Mouse (Mus musculus) cerebellum, adult 2 months (tissue): ENCODE data around the gene Aph1a. TPM values are rescaled to one million over a fixed set of nuclear protein-coding genes. Genes with fewer than 3 reads are reported as not detected.
"Not testable (repeated sequence)": the region's sequence is repeated elsewhere in the genome, so short reads cannot be mapped to it uniquely, and the experiment has no call there.

Experiments used
- DNase-seq, 2 experiments: peaks; one replicate each; pipeline ENCODE4 v3.0.0; 2021
- H3K27ac ChIP-seq: fragments of 200-500 bp; 2 replicates; pipeline ENCODE4 v1.5.1; 2012; ENCODE audit warnings: low read length, control low read depth, inconsistent platforms; ENCODE audit not compliant: insufficient read depth
- H3K27me3 ChIP-seq: fragments of 200-500 bp; 2 replicates; pipeline ENCODE4 v1.6.1; 2012; ENCODE audit warnings: inconsistent platforms, mild to moderate bottlenecking, low read length, moderate library complexity; ENCODE audit not compliant: control insufficient read depth, insufficient read depth
- H3K4me1 ChIP-seq: fragments of 200-500 bp; 2 replicates; pipeline ENCODE4 v1.6.1; 2011; ENCODE audit warnings: low read length; ENCODE audit not compliant: control insufficient read depth, insufficient read depth
- H3K4me3 ChIP-seq: fragments of 200-500 bp; replicated peaks from 2 replicates; pipeline ENCODE3; 2011; ENCODE audit warnings: mild to moderate bottlenecking, low read depth, low read length, control low read depth; ENCODE audit not compliant: insufficient read depth
- CTCF ChIP-seq: fragments of 200-500 bp; IDR thresholded peaks from 2 replicates; pipeline ENCODE4 v1.5.1; 2011; ENCODE audit warnings: low read depth, mild to moderate bottlenecking, control low read depth, low read length, moderate library complexity, borderline replicate concordance; ENCODE audit not compliant: insufficient read depth
- POLR2A ChIP-seq: fragments of 200-500 bp; IDR thresholded peaks from 2 replicates; pipeline ENCODE4 v1.6.1; 2011; ENCODE audit warnings: low read length, control low read depth, borderline replicate concordance; ENCODE audit not compliant: insufficient read depth
- WGBS: fragments of 180-500 bp; shearing (Covaris S2); methylation state at CpG from one replicate; pipeline ENCODE4 v1.1.7; 2018; 5-methylcytosine and 5-hydroxymethylcytosine counted together
- polyA plus RNA-seq: library from polyadenylated mRNA; depleted of rRNA; stranded (reverse); fragments of >200 nt; gene quantifications from 2 replicates; pipeline ENCODE4 v1.2.3, GENCODE M21; 2012

Aph1a gene
- polyA plus RNA-seq, 1 experiment: 78.1 TPM

DNA sequence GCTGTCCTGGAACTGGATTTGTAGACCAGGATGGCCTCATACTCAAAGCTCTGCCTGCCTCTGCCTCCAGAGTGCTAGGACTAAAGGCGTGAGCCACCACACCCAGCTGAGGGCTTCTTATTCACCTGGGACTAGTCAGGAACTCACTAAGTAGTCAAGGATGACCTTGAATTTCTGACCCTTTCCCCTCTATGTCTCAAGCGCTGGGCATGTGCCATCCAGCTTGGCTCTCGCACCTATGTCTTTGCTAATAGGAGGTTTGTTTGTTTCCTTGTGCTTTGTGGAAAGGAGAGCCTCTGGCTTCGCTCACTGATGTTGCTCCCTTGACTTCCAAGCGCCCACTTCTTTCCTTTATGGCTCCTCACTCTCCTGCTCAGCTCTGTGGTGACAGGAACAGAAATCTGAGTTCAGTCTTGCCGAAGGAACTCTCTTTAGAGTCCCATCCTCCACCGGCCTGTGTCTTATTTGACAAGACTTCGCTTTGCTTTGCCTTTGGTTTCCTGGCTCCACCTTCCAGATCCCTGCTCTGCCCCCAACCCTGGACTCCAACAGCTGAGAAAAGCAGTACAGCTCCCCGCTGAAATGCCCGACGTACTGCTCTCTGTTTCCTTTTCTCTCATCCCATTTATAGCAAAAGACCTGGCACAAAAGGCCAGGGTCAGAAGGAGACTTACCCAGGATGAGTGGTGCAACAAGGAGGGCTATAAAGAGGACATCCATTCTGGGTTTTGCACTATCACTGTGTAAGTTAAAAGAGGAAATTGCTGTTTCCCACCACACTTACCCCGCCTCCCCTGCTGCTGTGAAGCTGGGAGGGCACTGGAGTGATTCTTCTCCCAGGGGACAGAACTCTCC lies 2.3 kb upstream of the Aph1a start, which contains the start of gene BC028528:
BC028528 (minus strand) TSS at position 795 of the 855 bp plus-strand sequence.
- Histone ChIP-seq H3K27me3 (no peaks in the 10 kb centered on the region), H3K4me3 (no peak within 1 kb of the TSS), H3K4me1 (peaks cover 6% of the 10 kb centered on the region), H3K27ac (peak within 1 kb of the TSS; percentile 38)
- TF ChIP-seq POLR2A (no peak), CTCF (no peak)
- WGBS: 42% methylated on average over 12 of the region's 12 CpGs
- no peak for DNase-seq

DNA sequence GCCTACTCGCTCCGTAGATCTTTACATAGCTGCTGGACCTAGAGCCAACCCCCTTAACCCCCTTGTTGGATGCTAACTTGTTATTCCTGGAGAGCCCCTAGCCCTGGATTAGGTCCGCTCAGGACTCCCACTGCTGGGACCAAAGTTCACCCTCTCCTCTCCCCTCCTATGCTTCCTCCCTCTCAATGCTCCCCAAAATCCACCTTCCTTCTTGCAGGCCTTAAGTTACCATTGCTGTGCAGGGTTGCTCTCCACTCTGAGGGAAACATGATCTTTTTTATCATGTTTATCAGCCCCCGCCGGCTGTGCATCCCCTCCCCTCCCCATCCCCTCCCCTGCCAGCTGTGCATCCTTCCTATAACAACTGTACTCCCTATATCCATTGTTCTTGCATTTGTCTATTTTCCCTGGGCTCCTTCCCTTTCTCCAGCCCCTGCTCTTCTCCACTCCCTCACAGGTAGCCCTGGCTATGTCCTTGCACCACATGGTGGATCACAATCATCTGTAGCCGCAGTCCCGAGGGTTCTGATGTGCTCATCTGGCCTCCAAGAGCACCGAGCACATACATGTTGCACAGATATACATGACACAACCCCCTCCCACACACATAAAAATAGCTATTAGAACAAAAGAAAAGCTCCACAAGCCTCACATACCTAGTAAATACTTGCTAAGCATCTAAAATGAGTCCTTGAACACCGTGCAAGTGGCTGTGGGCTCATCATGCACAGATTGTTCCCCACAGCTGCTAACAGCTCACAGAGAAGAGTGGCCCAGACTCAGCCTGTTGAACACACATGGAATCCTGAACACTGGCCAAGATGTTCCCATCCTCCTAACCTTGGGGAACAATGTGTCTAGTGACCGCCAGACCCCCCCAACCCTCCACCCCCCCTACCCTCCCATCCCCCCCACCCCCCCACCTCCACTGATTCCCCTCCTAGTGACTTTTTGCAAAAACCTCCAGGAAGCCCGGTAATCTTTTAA lies 1.4 kb upstream of the Aph1a start:
- no peaks in the 10 kb centered on the region for H3K27me3 ChIP-seq
- H3K4me1 ChIP-seq: peaks cover 6% of the 10 kb centered on the region
- H3K27ac ChIP-seq: no peak overlapping the region
- TF ChIP-seq CTCF (no peak), POLR2A (no peak)
- WGBS: 41% methylated on average over 11 of the region's 11 CpGs
- H3K4me3 ChIP-seq: no peak overlapping the region
- DNase-seq: no peak

GRCm38 (mm10) chr3:95893126-95893525 lies 643 bp upstream of the Aph1a start:
- H3K4me1 ChIP-seq: peaks cover 6% of the 10 kb centered on the region
- WGBS: 25% methylated on average over 7 of the region's 7 CpGs
- peak overlapping the region; percentile 21 for H3K4me3 ChIP-seq
- TF ChIP-seq POLR2A (no peak), CTCF (no peak)
- no peak for DNase-seq
- H3K27me3 ChIP-seq: no peaks in the 10 kb centered on the region
- no peak overlapping the region for H3K27ac ChIP-seq

- H3K4me3 ChIP-seq: peak overlapping the region; percentile 96
- no peaks in the 10 kb centered on the region for H3K27me3 ChIP-seq
- TF ChIP-seq CTCF (no peak), POLR2A (no peak)
- DNase-seq: peak; percentile 60 to 64
- peaks cover 6% of the 10 kb centered on the region for H3K4me1 ChIP-seq
- WGBS: 5% methylated on average over 16 of the region's 16 CpGs
- H3K27ac ChIP-seq: peak overlapping the region; percentile 82
Observed at GRCm38 (mm10) chr3:95894317-95895160, 770 bp downstream of the Aph1a start.

DNA sequence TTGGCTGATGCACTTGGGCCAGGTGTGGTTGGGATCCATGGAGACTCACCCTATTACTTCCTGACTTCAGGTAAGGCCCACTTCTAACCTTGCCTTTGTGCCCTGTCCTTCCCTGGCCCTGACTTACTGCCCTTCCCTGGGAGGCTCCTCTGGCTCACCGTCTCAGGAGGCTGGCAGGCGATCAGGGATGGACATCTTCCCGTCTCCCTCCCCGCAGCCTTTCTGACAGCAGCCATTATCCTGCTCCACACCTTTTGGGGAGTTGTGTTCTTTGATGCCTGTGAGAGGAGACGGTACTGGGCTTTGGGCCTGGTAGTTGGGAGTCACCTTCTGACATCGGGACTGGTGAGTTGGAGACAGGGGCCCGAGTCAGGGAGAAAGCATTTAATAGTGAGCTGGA lies 1.7 kb downstream of the Aph1a start:
- not testable (repeated sequence) for H3K4me1 ChIP-seq, H3K27me3 ChIP-seq, H3K27ac ChIP-seq, DNase-seq
- 59% methylated on average over 7 of the region's 7 CpGs for WGBS
- H3K4me3 ChIP-seq: peak overlapping the region; percentile 32

- DNase-seq: no peak
- TF ChIP-seq POLR2A: no peak
- no peak for TF ChIP-seq CTCF
- Histone ChIP-seq H3K4me3 (no peak overlapping the region), H3K4me1 (peaks cover 9% of the 10 kb centered on the region), H3K27me3 (no peaks in the 10 kb centered on the region), H3K27ac (no peak overlapping the region)
- WGBS: 72% methylated on average over 13 of the region's 13 CpGs
Observed at GRCm38 (mm10) chr3:95899800-95900524, 6.2 kb downstream of the Aph1a start.
